Mouse (Mus musculus) G1E (cell line): ENCODE measurements around the gene Il9.

Source experiments
- CTCF ChIP-seq: IDR thresholded peaks from 2 replicates; pipeline ENCODE4 v1.5.1; 2012; ENCODE audit warnings: low read depth, low read length, inconsistent platforms, mixed read lengths
- POLR2AphosphoS5 ChIP-seq: IDR thresholded peaks from 2 replicates; pipeline ENCODE4 v1.6.1; 2012; ENCODE audit warnings: low read depth, low read length, inconsistent platforms; ENCODE audit not compliant: insufficient replicate concordance

DNA sequence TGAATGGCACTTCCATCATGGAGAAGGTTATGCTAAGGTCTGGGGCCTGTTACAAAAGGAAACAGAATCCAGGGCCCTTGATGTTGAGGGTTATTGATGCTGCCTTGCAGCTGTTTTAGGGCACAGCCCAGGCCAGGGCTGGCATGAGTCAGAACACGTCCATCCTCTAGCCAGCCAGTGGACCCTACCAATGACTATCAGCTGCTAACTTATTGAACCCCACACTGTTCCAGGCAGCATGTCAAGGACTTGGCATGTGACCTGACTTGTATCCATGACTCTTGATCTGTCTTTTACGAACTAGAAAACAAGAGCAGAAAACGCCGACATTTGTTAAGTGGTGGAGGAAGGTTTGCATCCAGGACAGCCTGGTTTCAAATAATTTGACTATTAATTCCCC, 19.3 kb downstream of the Il9 start:
- TF ChIP-seq CTCF (no peak), POLR2AphosphoS5 (no peak)
